Mouse (Mus musculus) hindbrain, embryonic 16.5 days (tissue): Measurements from ENCODE around the gene Ikzf2. TPM values are rescaled to one million over a fixed set of nuclear protein-coding genes. Genes with fewer than 3 reads are reported as not detected.

Experiments used
- ATAC-seq: fragments of 200-750 bp; cut with Nextera tagmentation; 2 replicates; pipeline ENCODE4 v1.8.0; 2017; ENCODE audit warnings: moderate TSS enrichment, moderate library complexity
- H3K27ac ChIP-seq: fragments of 300-500 bp; sonication (generic); 2 replicates; pipeline ENCODE4 v1.5.1; 2014; ENCODE audit warnings: low read depth, mild to moderate bottlenecking, control low read depth, low read length, moderate library complexity
- H3K27me3 ChIP-seq: fragments of 300-500 bp; sonication (generic); replicated peaks from 2 replicates; pipeline ENCODE4 v1.6.1; 2014; ENCODE audit warnings: low read length; ENCODE audit not compliant: control insufficient read depth, insufficient read depth
- H3K36me3 ChIP-seq: fragments of 300-500 bp; sonication (generic); 2 replicates; pipeline ENCODE4 v1.6.1; 2014; ENCODE audit warnings: mild to moderate bottlenecking, low read length, moderate library complexity, mixed read lengths; ENCODE audit not compliant: control insufficient read depth, insufficient read depth
- H3K4me1 ChIP-seq: fragments of 300-500 bp; sonication (generic); 2 replicates; pipeline ENCODE4 v1.6.1; 2014; ENCODE audit warnings: low read depth, low read length; ENCODE audit not compliant: control insufficient read depth, insufficient read depth
- H3K4me2 ChIP-seq: fragments of 300-500 bp; sonication (generic); 2 replicates; pipeline ENCODE4 v1.6.1; 2014; ENCODE audit warnings: mild to moderate bottlenecking, low read length, control low read depth, moderate library complexity
- H3K4me3 ChIP-seq: fragments of 300-500 bp; sonication (generic); 2 replicates; pipeline ENCODE4 v1.5.1; 2014; ENCODE audit warnings: mild to moderate bottlenecking, low read length, control low read depth, moderate library complexity
- H3K9ac ChIP-seq: fragments of 300-500 bp; sonication (generic); 2 replicates; pipeline ENCODE4 v1.6.1; 2014; ENCODE audit warnings: low read depth, mild to moderate bottlenecking, control low read depth, low read length, moderate library complexity
- H3K9me3 ChIP-seq: fragments of 300-500 bp; sonication (generic); 2 replicates; pipeline ENCODE4 v1.6.1; 2014; ENCODE audit warnings: mild to moderate bottlenecking, low read length, moderate library complexity; ENCODE audit not compliant: control insufficient read depth
- WGBS: fragments of 180-500 bp; shearing (Covaris S2); extraction: QIAGEN DNeasy Blood & Tissue Kit; methylation state at CpG from one replicate; pipeline ENCODE4 v1.1.7; 2014; 5-methylcytosine and 5-hydroxymethylcytosine counted together
- polyA plus RNA-seq: library from polyadenylated mRNA; unstranded; fragments of >200 nt; fragmentation: Nextera tagmentation; extraction: Ambion mirVana; gene quantifications from 2 replicates; pipeline ENCODE4 v1.2.1, GENCODE M21; 2015

Ikzf2 gene
- polyA plus RNA-seq, 1 experiment from 2014 or later: 2.9 TPM

- no peak overlapping the region for H3K27ac ChIP-seq
- H3K4me2 ChIP-seq: no peak overlapping the region; the same call in 1 of the 2 replicates
- H3K4me3 ChIP-seq: no peak overlapping the region
- no peak for ATAC-seq
- no peaks in the 10 kb centered on the region for H3K36me3 ChIP-seq
- no peaks in the 10 kb centered on the region; the same call in 1 of the 2 replicates for H3K4me1 ChIP-seq
- 59% methylated on average over 7 of the region's 7 CpGs for WGBS
- no peak overlapping the region for H3K9ac ChIP-seq
- no peaks in the 10 kb centered on the region for H3K27me3 ChIP-seq
- no peaks in the 10 kb centered on the region for H3K9me3 ChIP-seq
Measured at GRCm38 (mm10) chr1:69591328-69591801, 95.7 kb downstream of the Ikzf2 start.

- no peak overlapping the region for H3K4me2 ChIP-seq
- no peaks in the 10 kb centered on the region for H3K27me3 ChIP-seq
- no peaks in the 10 kb centered on the region for H3K9me3 ChIP-seq
- H3K4me3 ChIP-seq: no peak overlapping the region
- H3K9ac ChIP-seq: no peak overlapping the region
- WGBS: 71% methylated on average over 2 of the region's 2 CpGs
- no peaks in the 10 kb centered on the region for H3K36me3 ChIP-seq
- H3K4me1 ChIP-seq: no peaks in the 10 kb centered on the region
- no peak for ATAC-seq
- H3K27ac ChIP-seq: no peak overlapping the region
Measured at GRCm38 (mm10) chr1:69585546-69585945, 101.5 kb downstream of the Ikzf2 start.

DNA sequence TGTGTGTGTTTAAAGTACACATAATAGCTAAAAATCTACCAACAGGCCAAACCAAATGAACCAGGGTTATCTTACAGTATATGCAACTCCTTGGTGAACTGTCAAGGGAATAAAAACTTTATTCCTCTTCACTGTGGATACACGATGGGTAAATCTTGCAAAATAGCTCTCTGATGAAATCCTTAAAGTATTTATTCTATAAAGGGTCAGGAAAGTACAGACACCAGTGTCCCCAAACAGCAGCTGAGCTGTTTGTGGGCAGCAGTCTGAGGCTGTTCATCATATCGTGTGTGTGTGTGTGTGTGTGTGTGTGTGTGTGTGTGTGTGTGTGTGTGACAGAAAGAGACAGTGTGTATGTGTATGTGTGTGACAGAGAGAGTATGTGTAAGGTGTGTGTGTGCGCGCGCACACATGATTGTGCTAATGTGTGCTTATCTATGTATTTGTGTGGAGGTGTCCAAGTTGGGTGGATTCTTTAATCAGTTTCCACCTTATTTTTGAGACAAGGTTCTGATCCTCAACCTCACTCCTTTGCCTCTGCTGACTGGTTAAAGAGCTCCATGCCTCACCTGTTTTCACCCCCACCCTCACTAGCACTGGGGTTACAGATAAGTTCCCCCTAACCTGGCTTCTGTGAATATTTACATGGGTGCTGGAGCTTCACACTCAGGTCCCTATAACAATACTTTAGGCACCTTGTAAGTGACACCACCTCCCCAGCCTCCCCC is 102.9 kb downstream of the Ikzf2 start:
- H3K9ac ChIP-seq: no peak overlapping the region
- H3K27ac ChIP-seq: no peak overlapping the region
- no peaks in the 10 kb centered on the region for H3K36me3 ChIP-seq
- no peaks in the 10 kb centered on the region for H3K4me1 ChIP-seq
- no peaks in the 10 kb centered on the region for H3K27me3 ChIP-seq
- H3K9me3 ChIP-seq: no peaks in the 10 kb centered on the region
- no peak overlapping the region for H3K4me2 ChIP-seq
- no peak overlapping the region for H3K4me3 ChIP-seq
- 92% methylated on average over 5 of the region's 5 CpGs for WGBS
- no peak for ATAC-seq

- WGBS: 92% methylated on average over 4 of the region's 4 CpGs
- H3K9ac ChIP-seq: no peak overlapping the region
- no peak for ATAC-seq
Measured at GRCm38 (mm10) chr1:69578917-69579316, 108.1 kb downstream of the Ikzf2 start.

GRCm38 (mm10) chr1:69559443-69560090 is 127.5 kb downstream of the Ikzf2 start:
- 85% methylated on average over 5 of the region's 5 CpGs for WGBS
- ATAC-seq: no peak
- H3K9me3 ChIP-seq: no peaks in the 10 kb centered on the region

More at GRCm38 (mm10) chr1:69578917-69579316, 108.1 kb downstream of the Ikzf2 start:
- H3K9me3 ChIP-seq: no peaks in the 10 kb centered on the region
- no peak overlapping the region for H3K4me3 ChIP-seq
- no peaks in the 10 kb centered on the region for H3K27me3 ChIP-seq
- H3K4me1 ChIP-seq: no peaks in the 10 kb centered on the region
- H3K27ac ChIP-seq: no peak overlapping the region
- no peak overlapping the region for H3K4me2 ChIP-seq
- H3K36me3 ChIP-seq: no peaks in the 10 kb centered on the region

GRCm38 (mm10) chr1:69555636-69556151 is 131.4 kb downstream of the Ikzf2 start:
- Histone ChIP-seq H3K9me3 (no peaks in the 10 kb centered on the region), H3K4me3 (no peak overlapping the region), H3K27ac (no peak overlapping the region), H3K4me1 (no peaks in the 10 kb centered on the region), H3K4me2 (no peak overlapping the region), H3K9ac (no peak overlapping the region), H3K36me3 (no peaks in the 10 kb centered on the region), H3K27me3 (no peaks in the 10 kb centered on the region)
- WGBS: 93% methylated on average over 5 of the region's 5 CpGs
- no peak for ATAC-seq

More at GRCm38 (mm10) chr1:69559443-69560090, 127.5 kb downstream of the Ikzf2 start:
- H3K27me3 ChIP-seq: no peaks in the 10 kb centered on the region
- H3K4me2 ChIP-seq: no peak overlapping the region
- no peak overlapping the region for H3K27ac ChIP-seq
- H3K4me3 ChIP-seq: no peak overlapping the region
- H3K9ac ChIP-seq: no peak overlapping the region
- no peaks in the 10 kb centered on the region for H3K4me1 ChIP-seq
- no peaks in the 10 kb centered on the region for H3K36me3 ChIP-seq

- Histone ChIP-seq H3K9me3 (no peaks in the 10 kb centered on the region), H3K4me1 (no peaks in the 10 kb centered on the region), H3K27me3 (no peaks in the 10 kb centered on the region), H3K4me2 (no peak overlapping the region), H3K9ac (no peak overlapping the region), H3K4me3 (no peak overlapping the region), H3K36me3 (no peaks in the 10 kb centered on the region), H3K27ac (no peak overlapping the region)
- no peak for ATAC-seq
- WGBS: 93% methylated on average over 4 of the region's 4 CpGs
Measured at GRCm38 (mm10) chr1:69549987-69550386, 137.1 kb downstream of the Ikzf2 start.

GRCm38 (mm10) chr1:69545885-69546253 is 141.2 kb downstream of the Ikzf2 start:
- Histone ChIP-seq H3K4me3 (no peak overlapping the region), H3K27me3 (no peaks in the 10 kb centered on the region), H3K36me3 (no peaks in the 10 kb centered on the region), H3K4me1 (no peaks in the 10 kb centered on the region), H3K27ac (no peak overlapping the region), H3K9me3 (no peaks in the 10 kb centered on the region), H3K4me2 (no peak overlapping the region), H3K9ac (no peak overlapping the region)
- WGBS: 100% methylated on average over 1 of the region's 1 CpGs
- ATAC-seq: no peak

- ATAC-seq: no peak
- 92% methylated on average over 8 of the region's 8 CpGs for WGBS
- Histone ChIP-seq H3K36me3 (no peaks in the 10 kb centered on the region), H3K4me2 (no peak overlapping the region), H3K4me1 (no peaks in the 10 kb centered on the region), H3K27me3 (no peaks in the 10 kb centered on the region), H3K9ac (no peak overlapping the region), H3K9me3 (no peaks in the 10 kb centered on the region), H3K4me3 (no peak overlapping the region), H3K27ac (no peak overlapping the region)
Measured at GRCm38 (mm10) chr1:69545217-69545884, 141.7 kb downstream of the Ikzf2 start.
